Mouse (Mus musculus) megakaryocyte, adult 5-6 weeks (primary cell): ENCODE data around the gene Foxn3. TPM values are rescaled to one million over a fixed set of nuclear protein-coding genes. Genes with fewer than 3 reads are reported as not detected.

ENCODE experiments used
- ATAC-seq: 2 replicates; pipeline ENCODE4 v1.8.0; 2016; ENCODE audit warnings: mild to moderate bottlenecking, inconsistent platforms; ENCODE audit not compliant: poor library complexity, severe bottlenecking
- total RNA-seq, 2 experiments: library from RNA; stranded (forward) in 1 of 2; stranded (reverse) in 1 of 2; fragments of 153-499, 151-499 nt in 1 of 2; fragments of 221-1000, 200-1000 nt in 1 of 2; gene quantifications; 2 replicates each; pipeline versions ENCODE4 v1.2.3 to v1.2.4; 2015 to 2017

Foxn3 gene
- total RNA-seq, 2 experiments from 2014 or later, result 19.6 to 45.6 TPM

DNA sequence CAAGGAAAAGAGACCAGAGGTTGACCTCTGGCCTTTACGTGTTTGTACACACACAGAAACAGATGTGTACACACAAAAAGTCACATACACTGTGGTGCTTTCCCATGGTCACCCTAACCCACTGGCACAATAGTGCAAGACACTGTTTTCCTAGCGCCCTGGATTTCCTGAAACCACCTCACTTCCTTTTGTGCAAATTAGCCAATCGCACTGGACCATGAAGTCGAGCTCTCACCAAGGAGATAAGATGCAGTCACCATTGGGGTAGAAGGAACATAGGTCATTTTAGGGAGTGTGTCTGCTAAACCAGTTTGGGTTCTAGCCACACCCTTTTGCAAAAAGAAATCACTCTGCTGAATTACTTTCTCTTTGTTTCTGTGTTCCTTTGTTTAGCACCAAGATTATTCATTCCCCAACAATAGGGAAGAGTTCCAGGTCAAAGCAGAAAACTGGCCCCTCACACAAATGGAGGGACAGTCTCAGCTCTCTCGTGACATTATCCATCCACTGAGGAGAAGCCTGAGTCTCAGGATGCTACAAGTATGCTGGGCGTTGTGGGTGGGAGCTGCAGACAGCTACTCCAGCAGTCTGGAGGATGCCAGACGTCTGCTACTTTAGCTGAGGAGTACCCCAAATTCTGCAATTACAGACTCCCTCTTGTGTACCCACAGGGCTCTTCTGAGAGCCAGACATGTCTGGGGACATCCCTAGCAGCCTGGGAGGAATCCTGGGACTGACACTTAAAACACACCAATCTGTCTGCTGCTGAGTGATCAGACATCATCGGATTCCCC is 202.2 kb downstream of the Foxn3 start:
- no peak for ATAC-seq

- no peak for ATAC-seq
Measured at GRCm38 (mm10) chr12:99358698-99359097, 204.7 kb downstream of the Foxn3 start.

- no peak for ATAC-seq
Measured at GRCm38 (mm10) chr12:99356660-99357059, 206.7 kb downstream of the Foxn3 start.

DNA sequence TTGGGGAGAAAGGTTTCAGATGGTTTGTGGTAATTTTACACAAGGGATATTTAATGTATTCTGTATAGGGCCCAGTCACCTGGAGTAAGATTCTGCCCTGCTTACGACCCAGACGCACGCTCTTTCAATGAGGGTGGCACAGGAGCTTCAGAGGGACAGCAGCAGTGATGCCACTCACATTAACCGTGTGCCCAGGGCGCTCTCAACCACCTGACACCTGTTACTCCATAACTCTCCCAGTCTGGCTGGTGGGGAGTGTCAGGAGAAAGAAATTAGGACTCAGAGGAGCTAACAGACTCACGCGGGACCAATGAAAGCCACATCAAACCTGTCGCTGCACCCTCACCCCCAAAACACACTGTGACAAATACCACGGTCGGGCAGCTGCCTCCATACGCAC is 209.7 kb downstream of the Foxn3 start:
- no peak for ATAC-seq

DNA sequence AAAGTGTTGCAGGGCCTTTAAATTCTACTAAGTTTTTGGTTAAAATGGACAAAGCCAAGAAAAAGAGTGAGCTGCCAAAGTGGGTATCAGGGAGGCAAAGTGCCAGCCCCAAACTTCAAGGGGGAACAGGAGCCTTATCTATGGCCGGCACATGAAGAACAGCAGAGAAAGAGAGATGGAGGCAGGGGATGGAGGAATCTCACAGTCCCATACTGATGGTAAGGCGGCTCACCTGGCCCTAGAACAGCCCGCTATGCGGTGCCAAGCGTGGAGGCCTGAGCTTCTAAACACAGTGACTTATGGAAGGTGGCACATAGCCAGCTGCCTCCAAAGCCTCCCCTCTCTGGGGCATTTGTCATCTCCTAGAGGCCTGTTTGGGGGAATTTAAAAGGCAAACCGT is 210.8 kb downstream of the Foxn3 start:
- ATAC-seq, result no peak

GRCm38 (mm10) chr12:99352136-99352535 is 211.2 kb downstream of the Foxn3 start:
- ATAC-seq, result no peak

DNA sequence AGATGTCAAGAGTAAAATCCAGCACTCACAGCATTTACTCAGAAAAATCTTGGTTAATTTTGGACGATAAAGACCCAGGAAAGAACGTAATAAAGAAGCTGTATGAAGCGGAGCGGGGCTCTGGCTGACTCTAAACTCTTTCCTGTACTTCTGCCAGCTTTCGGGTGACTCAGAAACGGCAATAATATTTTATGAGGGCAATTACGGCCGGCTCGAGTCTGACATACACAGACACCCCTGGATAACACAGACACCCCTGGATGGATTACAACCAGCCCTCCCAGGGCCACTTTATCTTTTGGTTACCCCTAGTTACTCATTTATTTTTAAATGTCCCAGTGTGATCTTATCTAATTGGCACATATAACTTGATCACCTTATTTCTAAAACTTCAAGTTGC is 211.7 kb downstream of the Foxn3 start:
- no peak for ATAC-seq

- ATAC-seq, result peak; percentile 89
Measured at GRCm38 (mm10) chr12:99349650-99349997, 213.8 kb downstream of the Foxn3 start.

DNA sequence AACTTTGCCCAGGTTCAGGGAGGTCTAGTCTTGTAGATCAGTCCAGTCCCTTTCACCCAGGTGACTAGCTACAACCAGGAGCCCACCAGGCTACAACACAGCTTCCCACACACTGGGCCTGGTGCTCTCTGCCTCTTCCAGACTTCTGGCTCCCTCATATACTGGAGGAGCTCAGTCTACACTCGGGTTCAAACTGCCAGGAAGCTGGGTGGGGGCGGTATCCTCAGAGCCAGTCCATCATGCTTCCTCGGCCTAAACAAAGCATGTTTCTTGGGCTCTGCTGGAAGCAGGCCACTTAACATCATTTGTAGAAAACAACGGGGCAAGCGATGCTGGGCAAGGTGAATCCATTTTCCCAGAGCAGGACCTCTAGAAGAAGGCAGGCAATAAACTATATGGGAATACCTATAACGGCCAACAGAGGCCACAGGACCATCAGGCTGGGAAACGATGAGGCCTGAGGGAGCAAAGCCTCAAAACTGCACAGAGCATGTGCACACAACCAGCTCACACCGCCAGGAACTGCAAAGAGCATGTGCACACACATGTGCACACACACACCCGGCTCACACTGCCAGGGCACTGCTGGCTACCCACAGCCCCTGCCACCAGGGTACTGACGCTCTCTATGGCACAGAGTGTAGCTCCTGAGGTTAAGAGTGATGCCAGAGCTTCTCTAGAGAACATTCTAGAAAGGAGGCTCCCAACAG is 214.3 kb downstream of the Foxn3 start:
- ATAC-seq, result peak; percentile 41

- no peak for ATAC-seq
Measured at GRCm38 (mm10) chr12:99347512-99347911, 215.9 kb downstream of the Foxn3 start.

DNA sequence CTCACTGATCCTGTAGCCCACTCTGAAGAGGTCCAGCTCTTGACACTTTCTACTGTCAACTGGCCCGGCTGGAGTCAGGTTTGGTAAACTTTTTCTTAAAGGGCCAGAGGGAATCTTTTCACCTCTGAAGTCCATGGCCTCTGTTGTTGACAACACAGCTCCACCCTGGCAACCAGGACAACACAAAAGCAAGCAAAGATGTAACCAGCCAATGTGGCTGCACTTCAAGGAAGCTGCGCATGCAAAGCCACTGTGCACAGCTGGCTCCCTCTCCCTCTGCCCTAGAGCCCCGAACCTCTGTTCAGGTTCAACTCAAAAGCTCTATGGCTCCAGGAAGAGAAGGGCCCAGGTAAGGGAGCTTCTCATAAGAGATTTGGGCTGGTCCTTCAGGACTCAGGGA is 216.4 kb downstream of the Foxn3 start:
- ATAC-seq, result no peak

GRCm38 (mm10) chr12:99345323-99345722 is 218.1 kb downstream of the Foxn3 start:
- no peak for ATAC-seq

DNA sequence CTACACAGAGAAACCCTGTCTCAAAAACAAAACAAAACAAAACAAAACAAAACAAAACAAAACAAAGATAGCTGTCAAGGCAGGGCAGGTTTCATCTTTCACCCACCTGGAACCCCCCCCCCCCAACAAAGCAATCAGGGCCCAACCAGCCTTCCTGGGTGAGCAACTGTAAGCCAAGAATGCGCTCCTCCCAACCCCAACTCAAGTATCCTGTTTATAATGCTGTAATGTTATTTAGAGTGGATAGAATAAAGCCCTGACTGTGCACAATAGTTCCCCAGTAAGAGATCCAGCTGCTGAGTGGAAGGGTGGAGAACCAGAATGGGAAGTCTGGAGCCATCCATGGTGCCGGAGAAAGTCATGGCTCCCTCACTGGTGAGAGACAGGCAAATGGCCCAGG is 220.0 kb downstream of the Foxn3 start:
- ATAC-seq, result no peak

- no peak for ATAC-seq
Measured at GRCm38 (mm10) chr12:99342160-99342559, 221.2 kb downstream of the Foxn3 start.

DNA sequence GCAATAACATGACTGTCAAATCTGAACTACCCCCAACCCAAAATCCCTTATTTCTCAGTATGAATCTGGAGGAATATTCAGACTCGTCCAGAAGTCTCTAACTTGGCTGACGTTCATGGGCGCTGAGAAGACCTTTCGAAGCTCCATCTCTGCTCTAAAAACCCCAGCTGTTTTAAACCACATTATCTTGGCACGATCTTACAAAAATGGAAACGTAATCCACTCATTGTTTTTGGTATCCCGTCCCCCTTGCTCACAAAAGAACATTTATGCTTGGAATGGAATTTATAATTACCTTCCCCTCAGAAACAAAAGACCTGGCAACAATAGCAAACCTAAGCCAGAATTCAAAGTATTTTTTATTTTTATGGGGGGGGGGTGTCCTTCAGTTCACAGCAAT is 221.6 kb downstream of the Foxn3 start:
- ATAC-seq, result no peak

- no peak for ATAC-seq
Measured at GRCm38 (mm10) chr12:99340418-99341182, 222.8 kb downstream of the Foxn3 start.

DNA sequence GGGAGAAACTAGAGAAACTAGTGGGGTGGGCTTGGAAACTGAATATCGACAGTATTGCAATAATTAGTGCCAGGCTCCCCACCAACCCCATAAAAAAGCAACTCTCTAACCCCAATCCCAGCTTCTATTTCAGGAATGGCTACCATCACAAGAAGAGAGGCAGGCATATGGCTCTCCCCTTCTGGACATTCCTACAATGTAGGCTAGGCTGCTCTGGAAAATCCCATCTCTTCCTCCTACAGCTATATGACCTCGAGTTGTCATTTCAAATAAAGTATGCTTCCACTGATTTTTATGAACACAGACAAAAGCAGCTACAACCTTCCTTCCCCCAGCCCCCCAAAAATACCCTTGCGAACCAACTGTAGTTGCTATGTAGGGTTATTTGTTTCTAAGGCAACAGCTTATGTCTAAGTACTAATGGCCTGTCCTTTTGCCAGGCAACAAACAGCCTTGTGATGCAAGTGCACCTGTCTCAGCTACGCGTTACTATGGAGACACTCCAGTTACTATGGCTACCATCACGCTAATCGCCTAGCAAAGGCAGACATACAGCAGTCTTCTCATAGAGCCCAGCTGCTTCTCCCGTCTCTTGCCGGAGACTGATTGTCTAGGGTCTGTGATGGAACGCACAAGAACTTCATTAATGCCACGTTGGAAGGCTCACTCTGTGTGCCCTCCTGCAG is 223.6 kb downstream of the Foxn3 start:
- ATAC-seq, result no peak

GRCm38 (mm10) chr12:99338754-99339153 is 224.6 kb downstream of the Foxn3 start:
- ATAC-seq, result no peak

DNA sequence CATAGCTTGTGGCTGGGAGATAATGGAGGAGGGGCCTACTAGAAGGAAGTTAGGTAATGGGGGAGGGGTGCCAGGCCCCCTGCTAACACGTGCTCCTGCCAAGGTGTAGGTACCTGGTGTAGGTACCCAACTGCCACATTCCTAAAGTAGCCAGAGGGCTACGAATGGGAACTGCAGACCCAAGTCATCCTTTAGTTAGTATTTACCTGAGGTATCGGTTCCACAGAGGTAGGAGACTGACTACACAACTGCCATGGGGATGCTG is 226.3 kb downstream of the Foxn3 start:
- ATAC-seq, result no peak

DNA sequence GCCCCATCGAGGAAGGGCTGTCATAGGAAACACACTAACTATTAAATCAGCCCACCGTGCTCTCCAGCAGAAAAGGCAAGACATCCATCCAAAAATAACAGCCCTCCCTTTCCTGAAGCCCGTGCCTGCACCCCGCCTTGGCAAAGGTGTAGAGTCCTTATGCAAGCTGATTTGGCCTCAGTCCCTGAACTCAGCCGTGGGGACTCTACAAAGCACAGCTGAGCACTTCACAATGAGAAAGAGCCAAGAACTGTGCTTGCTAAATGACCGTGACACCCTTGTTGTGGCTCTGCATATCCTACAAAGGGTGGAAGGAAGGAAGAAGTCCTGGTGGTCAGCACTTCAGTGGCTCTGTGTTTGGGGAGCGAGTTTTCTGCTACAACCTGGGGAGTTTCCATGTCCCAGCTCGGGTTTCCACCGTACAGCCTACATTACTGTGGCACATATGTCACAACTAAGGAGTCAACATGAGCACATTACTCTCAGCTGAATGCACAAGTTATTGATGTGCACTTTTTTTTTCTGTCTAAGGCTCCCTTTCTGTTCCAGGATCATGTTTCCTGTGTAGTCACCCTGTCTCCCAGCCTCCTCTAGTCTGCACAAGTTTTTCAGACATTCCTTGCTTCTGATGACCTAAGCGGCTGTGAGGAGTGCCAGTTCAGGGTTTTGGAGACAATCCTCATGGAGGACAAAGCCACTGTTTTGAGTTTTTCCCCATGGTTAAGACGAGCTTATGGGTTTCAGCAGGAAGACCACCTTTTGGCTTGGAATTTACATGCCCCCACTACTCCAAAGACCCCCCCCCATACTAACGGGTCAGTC is 226.8 kb downstream of the Foxn3 start:
- no peak for ATAC-seq

- no peak for ATAC-seq
Measured at GRCm38 (mm10) chr12:99335628-99336027, 227.8 kb downstream of the Foxn3 start.
